Mouse (Mus musculus) brain, adult 2 months (tissue): ENCODE data around the gene Slc13a2.

Source experiments
- DNase-seq: peaks from one replicate; pipeline ENCODE4 v3.0.0; 2011; ENCODE audit warnings: low read depth, low spot score

Gene Slc13a2

DNA sequence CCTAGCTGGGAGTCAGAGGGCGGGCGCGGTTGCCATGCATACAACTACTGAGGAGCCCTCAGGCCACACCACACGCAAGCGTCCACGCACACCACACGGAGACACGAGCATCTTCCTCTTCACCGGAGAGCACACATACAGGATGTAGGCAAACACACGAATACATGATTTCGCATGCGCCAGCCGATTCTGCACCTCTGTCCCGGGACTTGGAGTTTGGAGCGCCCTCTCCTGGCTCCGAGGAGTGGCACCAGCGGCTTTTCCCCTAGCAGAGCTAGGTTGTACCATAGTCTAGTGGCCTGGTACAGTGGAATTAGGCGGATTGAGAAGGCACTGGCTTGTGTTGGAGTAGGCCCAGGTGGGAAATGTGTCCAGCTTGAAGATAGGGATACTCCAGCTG, 24.6 kb downstream of the Slc13a2 start:
- DNase-seq, result peak; percentile 61

DNA sequence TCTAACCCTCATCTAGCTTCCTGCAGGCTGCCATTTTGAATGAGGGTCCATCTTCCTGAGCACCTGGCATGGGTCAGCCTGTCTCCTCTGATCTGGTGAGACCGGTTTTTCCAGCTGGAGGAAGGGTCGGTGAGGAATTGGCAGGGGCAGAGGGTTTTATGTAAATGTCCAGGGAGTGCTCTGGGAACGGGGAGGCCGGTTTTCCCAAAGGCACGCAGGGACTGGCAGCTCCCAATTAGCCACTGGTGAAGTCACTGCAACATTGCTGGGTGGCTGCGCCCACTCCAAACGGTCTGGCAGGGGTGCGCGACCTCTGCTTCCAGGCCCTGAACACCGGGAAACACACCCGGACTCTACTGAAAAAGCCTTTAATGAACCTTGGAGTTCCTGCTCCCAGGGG, 25.1 kb downstream of the Slc13a2 start:
- DNase-seq, result no peak

DNA sequence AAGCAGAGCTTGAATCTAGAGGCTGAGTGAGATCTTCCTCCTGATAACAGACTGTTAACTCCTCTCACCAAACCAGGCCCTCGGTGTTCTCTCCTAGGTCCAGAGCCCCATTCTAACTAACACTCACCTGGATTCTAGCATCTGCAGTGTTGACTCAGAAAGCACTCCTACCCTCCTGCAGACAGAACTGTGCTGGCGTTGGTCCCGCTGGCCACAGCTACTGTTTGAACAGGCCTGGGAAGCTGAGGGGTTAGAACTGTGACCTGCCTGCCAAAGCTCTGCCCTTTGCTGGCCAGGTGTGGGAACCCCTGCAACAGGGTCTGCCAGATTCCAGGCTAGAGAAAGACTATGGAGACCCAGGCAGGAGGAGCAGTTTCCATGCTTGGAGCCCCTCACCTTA, 29.3 kb downstream of the Slc13a2 start:
- DNase-seq, result no peak

DNA sequence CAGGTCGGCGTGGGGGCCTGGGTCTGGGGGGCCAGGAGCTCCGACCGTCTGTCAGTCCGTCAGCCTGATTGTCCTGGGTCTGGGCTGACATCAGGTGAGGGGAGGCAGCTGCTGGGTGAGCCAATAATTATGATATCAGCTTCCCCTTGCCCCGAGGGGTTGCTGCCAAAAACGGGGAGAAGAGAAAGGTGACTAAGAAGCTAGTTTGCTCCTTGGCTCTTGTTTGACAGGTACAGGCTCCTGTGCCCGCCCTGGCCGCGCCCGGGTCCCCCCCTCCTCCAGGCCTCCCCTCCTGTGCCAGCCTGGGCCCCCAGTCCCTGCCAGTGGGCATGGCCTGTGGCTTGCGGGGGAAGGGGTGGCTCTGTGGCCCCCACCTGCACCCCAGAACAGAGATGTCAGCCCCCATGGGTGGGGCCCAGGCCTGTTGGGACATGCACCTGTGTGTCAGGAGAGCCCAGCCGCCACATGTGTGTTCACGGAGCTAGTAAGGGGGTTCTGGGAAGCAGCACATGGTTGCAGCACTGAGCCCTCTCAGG, 35.4 kb downstream of the Slc13a2 start, which contains the start of gene Foxn1:
Foxn1 (minus strand) TSS at position 51 of the 536 bp plus-strand sequence.
- DNase-seq, result no peak

DNA sequence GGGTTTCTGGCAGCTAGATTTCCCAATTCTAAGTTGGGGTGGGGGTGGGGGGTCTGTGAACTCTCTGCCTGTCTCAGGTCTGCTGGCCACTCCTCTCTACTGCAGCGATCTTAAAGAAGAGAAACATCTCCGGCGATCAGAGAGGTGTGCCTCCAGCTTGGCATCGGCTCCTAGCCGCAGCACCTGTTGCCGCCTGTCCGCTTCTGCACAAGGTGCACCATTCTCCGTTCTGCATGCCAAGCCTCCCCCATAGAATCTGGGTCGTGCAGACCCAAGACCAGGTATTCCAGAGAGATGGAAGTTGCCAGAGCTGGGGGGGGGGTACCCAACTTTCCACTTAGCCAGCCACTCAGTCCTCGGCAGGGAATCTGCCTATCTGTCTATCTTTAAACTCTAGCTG, 36.2 kb downstream of the Slc13a2 start:
- DNase-seq, result no peak

DNA sequence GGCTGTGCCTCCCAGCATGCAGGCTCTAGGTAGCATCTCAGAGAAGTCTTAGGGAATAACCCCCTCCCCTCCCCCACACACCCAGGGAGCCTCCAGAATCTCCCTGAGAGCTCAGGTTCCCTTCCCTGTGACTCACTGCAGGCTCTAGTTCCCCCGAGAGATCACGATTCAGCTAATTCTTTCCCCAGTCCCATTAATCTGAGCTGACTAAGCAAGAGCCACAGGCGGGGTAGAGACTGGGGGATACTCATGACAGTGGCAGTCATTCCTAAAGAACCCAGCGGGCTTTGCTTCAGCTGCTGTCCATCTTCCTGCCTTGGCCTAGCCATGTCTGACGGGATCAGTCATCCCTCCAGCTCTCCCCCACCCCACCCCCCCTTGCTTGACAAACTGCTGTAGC, 39.3 kb downstream of the Slc13a2 start:
- peak; percentile 71 for DNase-seq

DNA sequence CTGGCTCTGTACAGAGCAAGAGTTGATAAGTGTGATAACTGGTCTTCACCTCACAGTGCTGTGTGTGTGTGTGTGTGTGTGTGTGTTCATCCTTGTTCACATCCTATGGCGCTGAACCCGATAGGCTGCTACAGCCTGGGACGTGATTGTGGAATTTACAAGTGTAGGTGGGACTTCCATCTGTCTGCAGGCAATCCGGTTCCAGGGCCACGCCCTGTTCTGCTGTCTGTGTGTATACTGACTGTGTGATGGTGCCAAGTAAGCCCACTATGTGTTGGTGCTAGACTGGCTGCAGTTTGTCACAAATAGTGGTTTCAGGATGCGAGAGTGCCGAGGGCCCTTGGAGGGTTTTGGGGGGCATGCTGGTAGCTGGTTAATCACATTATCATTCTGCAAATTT, 39.7 kb downstream of the Slc13a2 start:
- DNase-seq, result peak; percentile 22

DNA sequence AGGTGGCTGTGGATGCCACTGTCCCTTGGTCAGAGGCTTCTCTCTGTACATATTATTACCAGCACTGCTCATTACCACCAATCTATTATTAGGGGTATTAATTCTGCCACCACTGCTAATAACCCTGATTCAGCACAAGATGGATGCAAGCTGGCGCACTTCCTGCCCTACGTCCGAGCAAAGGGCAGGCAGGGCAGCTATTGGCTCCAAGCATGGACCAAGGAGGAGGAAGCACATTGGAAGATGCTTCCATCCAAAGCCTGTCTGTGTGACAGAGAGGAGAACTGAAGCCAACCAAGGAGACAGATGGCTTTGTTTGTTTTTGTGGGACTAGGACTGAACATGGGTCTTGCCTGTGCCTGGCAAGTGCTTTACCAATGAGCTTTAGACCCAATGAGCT, 41.0 kb downstream of the Slc13a2 start:
- peak; percentile 12 for DNase-seq

DNA sequence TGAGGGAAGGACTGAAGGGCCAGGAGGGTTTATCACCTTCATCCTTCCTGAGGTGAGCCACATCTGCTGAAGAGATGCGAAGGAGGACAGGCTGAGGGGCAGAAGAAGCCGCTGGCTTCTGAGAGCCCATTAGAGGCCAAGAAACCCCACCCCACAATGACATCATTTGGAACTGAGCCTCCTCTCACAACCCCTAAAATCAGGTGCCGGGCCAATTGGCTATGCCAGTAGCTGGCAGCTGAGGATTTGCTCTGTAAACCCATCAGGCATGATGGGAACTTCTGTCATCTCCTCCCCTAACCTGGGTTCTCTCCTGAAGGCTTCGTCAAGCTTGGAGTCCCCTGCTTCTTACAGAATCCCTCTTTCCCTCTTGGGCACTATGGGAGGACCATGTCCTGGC, 41.7 kb downstream of the Slc13a2 start:
- no peak for DNase-seq

DNA sequence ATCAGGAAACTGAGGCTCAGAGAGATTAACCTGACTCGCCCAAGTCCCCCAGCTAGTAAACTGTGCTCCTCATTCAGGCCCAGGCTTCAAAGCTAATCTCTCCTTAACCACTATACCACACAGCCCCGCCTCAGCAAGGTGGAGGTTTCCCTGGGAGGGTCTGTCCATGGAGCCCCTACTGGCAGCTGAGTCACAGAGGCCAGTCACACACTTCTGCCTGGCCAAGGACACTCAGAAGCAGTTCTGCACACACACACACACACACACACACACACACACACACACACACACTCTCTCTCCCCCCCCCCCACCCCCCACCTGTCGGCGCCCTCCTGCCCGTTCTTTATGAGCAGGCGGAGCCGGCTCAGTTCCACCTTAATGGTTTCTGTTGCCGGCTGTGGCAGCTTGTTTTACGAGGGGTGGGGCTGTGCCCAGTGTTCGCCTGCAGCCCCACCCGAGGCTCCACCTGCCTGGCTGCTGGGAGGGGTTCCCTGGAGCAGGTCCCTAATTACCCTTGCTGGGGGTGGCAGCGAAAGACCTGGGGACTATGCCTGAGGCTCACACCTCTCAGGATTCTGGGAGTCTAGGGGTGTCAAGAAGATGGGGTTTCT, 44.4 kb downstream of the Slc13a2 start:
- DNase-seq, result no peak

DNA sequence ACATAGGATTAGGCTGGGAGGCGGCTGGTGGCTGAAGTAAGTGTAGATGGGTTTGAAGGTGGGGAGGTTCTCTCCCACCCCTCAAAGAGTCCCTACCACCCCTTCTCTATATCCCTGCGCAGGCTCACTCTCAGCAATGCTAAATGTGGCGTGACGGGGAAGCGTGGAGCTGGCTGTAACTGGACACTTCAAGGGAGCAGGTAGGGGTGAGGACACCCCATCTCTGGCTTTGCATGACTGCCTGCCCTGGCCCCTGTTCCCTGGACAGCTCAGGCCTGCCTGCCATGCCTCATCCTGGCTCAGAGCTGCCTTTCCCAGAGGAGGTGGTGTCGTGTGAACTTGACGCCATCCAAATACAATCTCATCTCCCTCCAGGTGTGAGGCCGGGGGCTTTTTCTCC, 47.9 kb downstream of the Slc13a2 start:
- no peak for DNase-seq

DNA sequence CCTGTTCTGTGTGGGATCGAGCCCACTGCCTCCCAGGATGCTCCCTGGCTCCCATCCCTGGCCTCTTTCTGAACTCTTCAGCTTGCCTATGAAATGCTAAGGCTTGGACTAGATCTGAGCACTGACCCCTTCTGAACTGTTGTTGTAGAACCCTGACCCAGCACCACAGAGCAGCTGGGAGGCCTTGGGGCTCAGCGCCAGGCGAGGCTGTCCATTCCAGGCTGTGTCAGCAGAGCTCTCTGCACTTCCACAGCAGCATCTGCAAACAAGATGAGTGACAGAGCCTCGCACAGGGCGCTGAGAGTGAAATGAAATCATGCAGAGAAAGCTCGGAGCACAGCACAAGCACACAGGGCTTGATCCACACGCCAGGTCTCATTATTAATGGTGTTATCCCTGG, 49.4 kb downstream of the Slc13a2 start:
- DNase-seq, result no peak

DNA sequence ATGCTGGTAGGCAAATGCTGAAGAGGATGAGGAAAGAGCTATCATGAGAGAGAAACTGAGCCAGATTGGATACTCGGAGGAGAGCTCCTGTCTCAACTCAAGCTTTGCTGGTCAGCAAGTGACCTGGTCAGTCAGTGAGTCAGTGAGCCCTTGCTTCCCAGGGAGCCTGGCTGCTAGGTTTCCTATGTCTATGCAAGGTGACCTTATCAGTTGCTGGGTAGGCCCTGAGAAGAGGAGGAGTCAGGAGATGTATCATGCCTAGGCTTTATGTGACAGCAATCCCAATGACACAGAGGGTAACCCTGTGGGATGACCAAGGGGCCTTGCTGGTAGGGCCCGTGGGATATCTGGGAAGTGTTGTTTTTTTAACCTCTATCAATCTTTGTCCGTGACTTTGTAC, 49.9 kb downstream of the Slc13a2 start:
- no peak for DNase-seq

DNA sequence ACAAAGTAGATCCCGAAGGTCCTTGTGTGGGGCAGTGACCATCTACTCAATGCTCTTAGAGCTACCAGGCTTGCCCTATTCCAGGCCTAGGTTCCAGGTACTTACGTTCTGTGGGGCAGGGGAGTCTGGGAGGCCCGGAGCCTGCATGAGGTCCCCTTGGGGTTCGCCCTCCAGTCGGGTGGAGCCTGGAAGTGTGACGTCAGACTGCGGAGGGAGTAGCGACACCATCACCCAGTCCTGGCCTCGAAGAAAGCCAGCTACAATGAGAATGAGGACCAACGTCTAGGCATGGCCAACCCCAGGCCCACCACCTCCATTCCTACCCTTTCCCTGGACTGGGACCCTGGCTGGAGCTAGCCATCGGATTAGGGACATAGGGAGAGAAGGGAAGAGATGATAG, 50.3 kb downstream of the Slc13a2 start:
- DNase-seq, result no peak

DNA sequence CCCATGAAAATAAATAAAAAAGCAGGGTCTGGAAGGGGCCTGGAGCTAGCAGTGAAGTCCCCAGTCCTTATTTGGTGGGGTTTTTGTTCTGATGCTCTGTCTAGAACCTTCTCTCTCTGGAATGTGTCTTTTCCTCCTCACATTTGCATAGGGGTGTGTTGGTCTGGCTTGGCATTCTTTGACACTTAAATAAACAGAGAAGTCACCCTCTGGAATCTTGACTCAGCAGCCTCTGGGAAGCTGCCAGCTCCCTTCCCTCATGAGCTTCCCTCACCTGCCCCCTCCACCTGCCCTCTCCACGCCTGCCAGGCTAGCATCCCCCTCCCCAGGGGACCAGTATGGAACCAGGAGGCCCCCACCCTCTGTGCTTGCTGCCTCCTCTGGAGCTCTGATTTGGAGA, 51.6 kb downstream of the Slc13a2 start:
- no peak for DNase-seq

DNA sequence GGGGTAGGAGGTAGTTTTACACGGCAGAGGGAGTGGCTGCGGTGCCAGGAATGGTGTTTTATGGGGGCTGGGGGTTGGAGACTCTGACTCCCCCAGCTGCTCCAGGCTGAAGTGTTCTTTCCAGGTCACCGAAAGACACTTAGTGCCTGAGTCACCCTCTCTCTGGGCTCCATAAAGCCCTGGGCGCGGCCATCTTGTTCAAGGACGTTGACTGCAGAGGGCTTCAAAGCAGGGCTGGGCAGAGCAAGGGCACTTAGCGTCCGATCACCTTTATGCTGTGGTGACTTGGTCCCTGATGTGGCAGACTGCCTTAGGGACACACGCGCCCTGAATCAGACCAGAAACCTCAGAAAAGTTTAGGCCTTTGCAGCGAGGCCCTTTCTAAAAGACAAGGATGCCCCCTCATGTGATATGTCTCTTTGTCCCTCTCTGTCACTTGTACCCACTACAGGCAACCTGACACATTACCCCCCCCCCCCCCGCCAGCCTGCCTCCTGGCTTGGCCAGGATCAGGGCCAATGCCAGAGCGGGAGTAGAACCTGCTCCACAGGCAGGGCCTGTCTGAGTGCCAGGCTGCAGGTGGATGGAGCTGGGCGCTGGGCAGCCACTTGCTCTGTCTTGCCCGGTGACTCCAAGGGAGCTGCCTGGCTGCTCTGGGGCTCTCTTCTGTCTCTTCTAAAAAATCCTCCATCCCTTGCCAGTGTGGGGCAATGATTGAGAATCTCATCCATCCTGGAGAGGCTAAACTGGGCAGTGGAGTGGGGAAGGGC, 54.4 kb downstream of the Slc13a2 start:
- DNase-seq, result no peak

DNA sequence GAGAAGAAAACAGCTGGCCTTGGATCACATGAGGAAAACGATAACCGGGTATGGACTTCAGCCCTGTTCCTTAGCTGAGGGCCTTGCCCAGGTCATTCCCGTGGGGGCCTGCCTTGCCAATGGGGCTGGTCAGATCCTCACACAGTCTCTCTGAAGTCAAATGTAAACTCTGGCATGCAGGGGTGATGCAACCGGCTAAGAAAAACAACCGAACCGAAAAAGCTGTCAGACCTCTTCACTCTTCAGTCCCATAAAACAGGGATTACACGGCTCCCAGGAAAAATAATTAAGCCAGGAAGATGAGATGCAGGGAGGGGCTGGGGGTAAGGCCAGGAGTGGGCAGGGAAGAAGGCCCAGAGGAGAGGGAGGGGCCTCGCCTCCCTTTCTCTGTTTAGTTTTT, 57.9 kb downstream of the Slc13a2 start:
- no peak for DNase-seq

DNA sequence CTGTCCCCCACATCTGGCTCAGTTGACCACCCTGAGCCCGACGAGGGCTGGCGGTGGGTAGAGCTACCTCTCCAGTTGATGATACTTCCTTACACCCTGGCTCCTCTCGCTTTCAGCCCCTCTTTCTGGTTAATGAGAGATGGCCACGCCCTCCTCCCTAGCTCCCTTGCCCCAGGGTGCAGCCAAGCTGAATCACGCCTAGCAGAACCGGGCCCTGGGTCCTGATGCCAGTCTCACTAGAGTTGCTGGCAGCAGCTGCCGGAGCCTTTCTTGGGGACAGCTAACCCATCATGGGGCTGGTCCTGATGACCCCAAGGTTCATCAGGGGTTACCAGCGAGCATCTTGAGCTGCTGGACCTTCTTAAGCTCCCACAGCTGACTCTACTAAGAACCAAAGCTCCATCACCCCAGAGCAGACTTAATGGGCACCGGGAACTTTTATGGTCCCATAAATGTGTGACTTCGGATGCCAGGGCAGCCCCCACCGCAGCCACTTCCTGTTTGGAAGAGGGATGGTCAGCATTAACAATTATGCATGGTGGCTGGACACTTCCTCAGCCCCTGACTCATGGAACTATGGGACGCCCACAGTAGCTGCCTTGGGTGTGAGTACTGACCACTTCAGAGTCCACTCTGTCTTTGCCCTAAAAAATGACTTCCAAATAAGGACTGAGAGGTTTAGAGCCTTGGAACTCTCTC, 58.6 kb downstream of the Slc13a2 start:
- DNase-seq, result no peak

DNA sequence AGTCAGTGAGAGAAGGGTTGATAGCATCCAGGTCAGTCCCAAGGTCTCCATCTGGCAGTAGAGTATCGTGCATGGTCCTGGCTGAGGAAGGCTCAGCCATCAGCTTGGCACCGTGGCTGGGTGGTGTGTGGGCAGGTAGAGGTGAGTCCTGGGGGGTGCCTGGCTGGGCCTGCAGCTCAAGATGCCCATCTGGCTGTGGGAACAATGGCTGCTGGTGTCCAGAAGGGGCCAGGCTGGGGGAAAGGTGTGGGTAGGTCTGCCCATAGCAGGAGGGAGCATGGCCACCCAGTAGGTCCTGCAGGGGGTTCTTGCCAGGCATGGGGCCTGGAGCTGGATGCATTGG, 61.3 kb downstream of the Slc13a2 start:
- DNase-seq, result no peak

DNA sequence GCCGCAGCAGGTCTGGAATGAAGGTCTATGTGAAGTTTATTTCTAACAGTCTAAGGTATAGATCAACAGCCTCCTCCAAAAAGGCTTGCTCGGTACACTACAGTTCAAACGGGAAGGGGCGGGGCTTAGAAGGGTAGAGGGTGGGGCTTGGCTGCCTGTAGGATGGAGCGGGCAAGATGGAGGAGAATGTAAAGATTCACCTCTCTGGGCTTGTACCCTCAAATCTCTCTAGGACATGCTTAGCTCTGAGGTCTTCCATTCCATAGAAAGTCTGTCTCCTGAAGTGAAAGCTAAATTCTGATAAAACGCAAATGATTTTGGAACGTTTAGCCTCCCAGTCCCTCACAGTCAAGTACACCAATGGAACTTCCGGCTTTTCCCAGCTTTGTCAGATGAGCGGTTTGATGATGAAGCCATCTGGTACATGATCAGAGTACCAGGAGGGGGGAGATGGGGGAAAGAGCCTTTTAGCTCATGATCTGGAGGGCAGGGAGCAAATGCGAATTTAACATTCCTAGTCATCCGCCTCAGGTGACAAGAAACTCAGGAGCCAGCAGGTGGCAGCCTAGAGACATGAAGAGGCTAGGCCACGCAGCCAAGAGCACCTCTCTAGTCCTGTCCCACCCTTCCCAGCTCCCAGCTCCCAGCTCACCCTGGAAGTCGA, 61.8 kb downstream of the Slc13a2 start:
- DNase-seq, result peak; percentile 89

DNA sequence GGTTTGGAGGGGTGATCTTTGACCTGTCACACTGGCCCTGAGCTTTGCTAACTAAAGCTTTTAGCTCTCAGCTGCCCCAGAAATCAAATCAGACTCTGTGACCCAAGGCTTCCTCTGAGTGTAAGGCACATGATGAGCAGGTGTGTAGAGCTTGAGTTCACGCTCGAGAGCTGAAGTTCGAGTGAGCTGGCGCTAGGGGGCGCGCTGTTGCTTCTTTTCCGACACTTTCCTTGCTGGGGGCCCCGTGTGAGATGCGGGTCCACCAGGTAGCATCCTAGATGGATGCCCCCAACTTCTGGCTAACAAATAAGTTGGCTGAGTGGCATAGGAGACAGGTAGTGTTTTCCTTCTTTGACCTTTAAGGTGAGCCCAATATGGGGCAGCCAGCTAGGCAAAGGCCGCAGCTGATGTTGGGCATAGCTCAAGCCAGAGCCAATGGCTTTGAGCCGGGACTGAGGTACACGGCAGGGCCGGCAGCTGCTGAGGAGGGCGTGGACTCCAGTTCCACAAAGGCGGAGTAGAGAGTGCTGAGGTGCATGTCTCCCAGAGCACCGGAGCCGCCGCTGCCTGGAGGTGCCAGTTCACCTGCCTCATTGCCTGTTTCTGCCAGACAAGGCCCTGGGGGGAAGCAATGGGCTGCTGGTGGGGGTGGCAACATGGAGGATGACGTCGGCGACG, 63.5 kb downstream of the Slc13a2 start:
- peak; percentile 58 for DNase-seq
